Mouse (Mus musculus) ES-E14 (cell line): ENCODE measurements around the gene Zc3h12a. TPM values are rescaled to one million over a fixed set of nuclear protein-coding genes. Genes with fewer than 3 reads are reported as not detected.

Experiments
- DNase-seq: peaks from one replicate; pipeline ENCODE4 v3.0.0-alpha.2; 2013; ENCODE audit warnings: low read depth, low spot score
- H3K27ac ChIP-seq: 2 replicates; pipeline ENCODE4 v1.5.1; 2012; ENCODE audit warnings: low read depth, mild to moderate bottlenecking, low read length, moderate library complexity, mixed read lengths; ENCODE audit not compliant: poor library complexity, insufficient read depth, severe bottlenecking
- H3K36me3 ChIP-seq: 2 replicates; pipeline ENCODE4 v1.6.1; 2012; ENCODE audit warnings: mild to moderate bottlenecking, low read length, moderate library complexity, mixed read lengths; ENCODE audit not compliant: control insufficient read depth, poor library complexity, insufficient read depth, severe bottlenecking
- H3K4me1 ChIP-seq, 2 experiments: fragments of 150-350 bp in 1 of 2; sonication (generic) in 1 of 2; 2 replicates each; pipeline ENCODE4 v1.6.1; 2012; ENCODE audit warnings: low read length in 2 of 2, mild to moderate bottlenecking in 1 of 2, mixed read lengths in 1 of 2; ENCODE audit not compliant: control insufficient read depth in 2 of 2, insufficient read depth in 2 of 2, poor library complexity in 1 of 2
- H3K4me3 ChIP-seq, 2 experiments: fragments of 150-350 bp in 1 of 2; sonication (generic) in 1 of 2; 2 replicates each; pipeline ENCODE4 v1.5.1; 2012; ENCODE audit warnings: low read length in 2 of 2, low read depth in 1 of 2, mild to moderate bottlenecking in 1 of 2, mixed read lengths in 1 of 2; ENCODE audit not compliant: insufficient read depth in 1 of 2, poor library complexity in 1 of 2, severe bottlenecking in 1 of 2
- H3K9ac ChIP-seq: 2 replicates; pipeline ENCODE4 v1.6.1; 2012; ENCODE audit warnings: low read depth, mild to moderate bottlenecking, low read length, mixed read lengths; ENCODE audit not compliant: poor library complexity, insufficient read depth, severe bottlenecking
- H3K9me3 ChIP-seq: fragments of 150-350 bp; sonication (generic); 2 replicates; pipeline ENCODE4 v1.6.1; 2012; ENCODE audit warnings: low read depth, mild to moderate bottlenecking, low read length; ENCODE audit not compliant: control insufficient read depth, insufficient read depth
- CHD2 ChIP-seq: IDR thresholded peaks from 2 replicates; pipeline ENCODE4 v1.6.1; 2014; ENCODE audit warnings: mild to moderate bottlenecking, low read depth, low read length, inconsistent platforms
- HCFC1 ChIP-seq: IDR thresholded peaks from 2 replicates; pipeline ENCODE4 v1.6.1; 2012; ENCODE audit warnings: low read length, inconsistent platforms, borderline replicate concordance; ENCODE audit not compliant: insufficient read depth
- MAFK ChIP-seq: IDR thresholded peaks from 2 replicates; pipeline ENCODE4 v1.6.1; 2014; ENCODE audit warnings: mild to moderate bottlenecking, low read depth, low read length, inconsistent platforms; ENCODE audit not compliant: insufficient read depth
- ZC3H11A ChIP-seq: IDR thresholded peaks from 2 replicates; pipeline ENCODE4 v1.6.1; 2012; ENCODE audit warnings: low read depth, mild to moderate bottlenecking, inconsistent platforms, low read length, borderline replicate concordance
- ZNF384 ChIP-seq: IDR thresholded peaks from 2 replicates; pipeline ENCODE4 v1.6.1; 2012; ENCODE audit warnings: low read depth, low read length, inconsistent platforms
- in situ Hi-C, 2 experiments: fragments of 600-800 bp; cut with MboI; formaldehyde crosslinking; loops; one replicate each; pipeline ENCODE4 v1.15.1; 2025; ENCODE audit warnings: low sequenced_read_pairs in 2 of 2, inconsistent platforms in 1 of 2; ENCODE audit not compliant: unreplicated experiment in 2 of 2
- total RNA-seq: library from RNA; depleted of rRNA; stranded (reverse); fragments of 300-350 nt; gene quantifications from 2 replicates; pipeline ENCODE4 v1.2.3, GENCODE M21; 2012

Gene Zc3h12a
- total RNA-seq, 1 experiment, result 4.9 TPM

- Histone ChIP-seq H3K27ac (no peak overlapping the region), H3K9ac (no peak overlapping the region), H3K36me3 (peaks cover 12% of the 10 kb centered on the region), H3K4me1 (peaks cover 4 to 12% of the 10 kb centered on the region in 2 experiments; a peak in 2 of 4 replicates), H3K9me3 (no peaks in the 10 kb centered on the region), H3K4me3 (no peak overlapping the region)
- no peak for DNase-seq
- no peak for TF ChIP-seq CHD2
- no peak for TF ChIP-seq MAFK
- no peak for TF ChIP-seq ZC3H11A
- no peak for TF ChIP-seq ZNF384
- TF ChIP-seq HCFC1, result no peak
- in situ Hi-C loops, result no loop called here
Observed at GRCm38 (mm10) chr4:125115081-125115480, 12.6 kb downstream of the Zc3h12a start.

- Histone ChIP-seq H3K36me3 (peaks cover 8% of the 10 kb centered on the region), H3K9ac (no peak overlapping the region), H3K4me1 (peaks cover 4 to 12% of the 10 kb centered on the region in 2 experiments; a peak in 2 of 4 replicates), H3K27ac (no peak overlapping the region), H3K9me3 (no peaks in the 10 kb centered on the region), H3K4me3 (no peak overlapping the region)
- TF ChIP-seq ZNF384 (no peak), HCFC1 (no peak), ZC3H11A (peak; percentile 36; the same call in 1 of the 2 replicates), MAFK (peak; percentile 48; the same call in 1 of the 2 replicates), CHD2 (no peak)
- DNase-seq, result peak; percentile 56
- in situ Hi-C loops, result no loop called here
Observed at GRCm38 (mm10) chr4:125114638-125115037, 13.0 kb downstream of the Zc3h12a start.

- Histone ChIP-seq H3K9me3 (no peaks in the 10 kb centered on the region), H3K4me3 (no peak overlapping the region), H3K36me3 (peaks cover 10% of the 10 kb centered on the region), H3K4me1 (peaks cover 0 to 12% of the 10 kb centered on the region in 2 experiments; a peak in 2 of 4 replicates), H3K9ac (no peak overlapping the region), H3K27ac (no peak overlapping the region)
- in situ Hi-C loops, result no loop called here
- TF ChIP-seq MAFK (no peak), ZNF384 (no peak), HCFC1 (no peak), ZC3H11A (no peak), CHD2 (no peak)
- no peak for DNase-seq
Observed at GRCm38 (mm10) chr4:125105354-125105753, 22.3 kb downstream of the Zc3h12a start.

GRCm38 (mm10) chr4:125101334-125101733 is 26.3 kb downstream of the Zc3h12a start:
- no peak for DNase-seq
- no peak overlapping the region for H3K4me3 ChIP-seq
- no peak overlapping the region for H3K27ac ChIP-seq
- H3K36me3 ChIP-seq, result peaks cover 5% of the 10 kb centered on the region; the same call in 1 of the 2 replicates
- H3K4me1 ChIP-seq, result peaks cover 0 to 12% of the 10 kb centered on the region in 2 experiments; a peak in 2 of 4 replicates
- in situ Hi-C loops, result no loop called here
- TF ChIP-seq MAFK (no peak), ZC3H11A (no peak), HCFC1 (no peak), ZNF384 (no peak), CHD2 (no peak)
- no peak overlapping the region for H3K9ac ChIP-seq
- no peaks in the 10 kb centered on the region for H3K9me3 ChIP-seq

GRCm38 (mm10) chr4:125099458-125099857 is 28.2 kb downstream of the Zc3h12a start:
- Histone ChIP-seq H3K9me3 (no peaks in the 10 kb centered on the region), H3K4me3 (no peak overlapping the region), H3K9ac (no peak overlapping the region), H3K36me3 (peaks cover 2% of the 10 kb centered on the region; the same call in 1 of the 2 replicates), H3K27ac (no peak overlapping the region), H3K4me1 (peaks cover 0 to 7% of the 10 kb centered on the region in 2 experiments; a peak in 2 of 4 replicates)
- in situ Hi-C loops, result no loop called here
- TF ChIP-seq ZC3H11A (peak; percentile 56), CHD2 (no peak)
- peak; percentile 94 for DNase-seq
